Mouse (Mus musculus) embryonic facial prominence, embryonic 11.5 days (tissue): Measurements from ENCODE around the gene Spem1. TPM values are rescaled to one million over a fixed set of nuclear protein-coding genes. Genes with fewer than 3 reads are reported as not detected.

Source experiments
- ATAC-seq: fragments of 200-750 bp; cut with Nextera tagmentation; replicated peaks from 2 replicates; pipeline ENCODE4 v1.8.0; 2017; ENCODE audit warnings: low read depth; ENCODE audit not compliant: insufficient number of reproducible peaks, low FRiP score, low TSS enrichment
- DNase-seq: peaks from one replicate; pipeline ENCODE4 v3.0.0-alpha.2; 2015; ENCODE audit warnings: low spot score
- H3K27ac ChIP-seq: fragments of 300-500 bp; sonication (generic); replicated peaks from 2 replicates; pipeline ENCODE4 v1.5.1; 2014; ENCODE audit warnings: mild to moderate bottlenecking, low read depth, low read length, control low read depth
- H3K27me3 ChIP-seq: fragments of 300-500 bp; sonication (generic); 2 replicates; pipeline ENCODE4 v1.6.1; 2014; ENCODE audit warnings: mild to moderate bottlenecking, low read length, moderate library complexity, mixed read lengths; ENCODE audit not compliant: control insufficient read depth, insufficient read depth
- H3K36me3 ChIP-seq: fragments of 300-500 bp; sonication (generic); replicated peaks from 2 replicates; pipeline ENCODE4 v1.6.1; 2014; ENCODE audit warnings: low read depth, mild to moderate bottlenecking, low read length, moderate library complexity, mixed read lengths; ENCODE audit not compliant: control insufficient read depth, insufficient read depth
- H3K4me1 ChIP-seq: fragments of 300-500 bp; sonication (generic); 2 replicates; pipeline ENCODE4 v1.6.1; 2014; ENCODE audit warnings: low read length, mixed read lengths; ENCODE audit not compliant: control insufficient read depth, insufficient read depth
- H3K4me2 ChIP-seq: fragments of 300-500 bp; sonication (generic); 2 replicates; pipeline ENCODE4 v1.6.1; 2014; ENCODE audit warnings: low read depth, mild to moderate bottlenecking, control low read depth, low read length, moderate library complexity
- H3K4me3 ChIP-seq: fragments of 300-500 bp; sonication (generic); 2 replicates; pipeline ENCODE4 v1.5.1; 2014; ENCODE audit warnings: low read depth, low read length, control low read depth
- H3K9ac ChIP-seq: fragments of 300-500 bp; sonication (generic); replicated peaks from 2 replicates; pipeline ENCODE4 v1.6.1; 2014; ENCODE audit warnings: mild to moderate bottlenecking, control low read depth, low read length
- H3K9me3 ChIP-seq: fragments of 300-500 bp; sonication (generic); replicated peaks from 2 replicates; pipeline ENCODE4 v1.6.1; 2016; ENCODE audit warnings: mild to moderate bottlenecking, low read length, inconsistent platforms, mixed read lengths; ENCODE audit not compliant: control insufficient read depth
- WGBS: fragments of 180-500 bp; shearing (Covaris S2); extraction: QIAGEN DNeasy Blood & Tissue Kit; methylation state at CpG from one replicate; pipeline ENCODE4 v1.1.7; 2014; 5-methylcytosine and 5-hydroxymethylcytosine counted together
- polyA plus RNA-seq: library from polyadenylated mRNA; unstranded; fragments of >200 nt; fragmentation: Nextera tagmentation; extraction: Ambion mirVana; gene quantifications from 2 replicates; pipeline ENCODE4 v1.2.1, GENCODE M21; 2014

The Spem1 gene
- polyA plus RNA-seq, 1 experiment from 2014 or later = 0.27 TPM

GRCm38 (mm10) chr11:69795168-69795982 lies 26.6 kb downstream of the Spem1 start, which contains the start of gene Chrnb1:
Gene Chrnb1 (minus strand): TSS chr11:69795943.
- peak; percentile 92 for ATAC-seq
- H3K9me3 ChIP-seq = no peaks in the 10 kb centered on the region
- H3K4me1 ChIP-seq = peaks cover 12% of the 10 kb centered on the region; the same call in 1 of the 2 replicates
- H3K9ac ChIP-seq = peak within 1 kb of the TSS; percentile 46
- peak within 1 kb of the TSS; percentile 80 for H3K4me2 ChIP-seq
- WGBS = 2% methylated on average over 52 of the region's 52 CpGs
- DNase-seq = peak; percentile 95
- peaks cover 17% of the 10 kb centered on the region for H3K27me3 ChIP-seq
- no peak within 1 kb of the TSS for H3K27ac ChIP-seq
- H3K36me3 ChIP-seq = no peaks in the 10 kb centered on the region
- H3K4me3 ChIP-seq = peak within 1 kb of the TSS; percentile 40

DNA sequence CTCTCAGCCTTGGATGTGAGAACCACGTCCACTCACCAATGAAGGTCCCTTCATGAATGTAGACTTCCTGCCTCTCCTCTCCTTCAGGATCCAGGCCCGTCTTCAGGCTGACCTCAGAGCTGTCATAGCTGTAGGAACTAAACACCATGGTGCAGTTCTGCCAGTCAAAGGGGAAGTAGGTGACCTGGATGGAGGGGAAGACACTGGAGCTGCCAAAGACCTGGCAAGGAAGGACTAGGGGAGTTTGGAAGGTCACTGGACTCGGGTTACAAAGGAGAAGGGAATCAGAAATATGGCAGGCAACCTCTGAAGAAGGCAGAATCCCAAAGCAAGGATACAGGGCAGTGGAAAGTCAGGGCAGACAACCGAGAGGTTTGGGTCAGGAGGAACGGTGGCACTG lies 28.6 kb downstream of the Spem1 start:
- Histone ChIP-seq H3K9me3 (no peaks in the 10 kb centered on the region), H3K27me3 (peaks cover 12% of the 10 kb centered on the region; the same call in 1 of the 2 replicates), H3K36me3 (no peaks in the 10 kb centered on the region), H3K4me2 (no peak overlapping the region), H3K27ac (no peak overlapping the region), H3K4me1 (peaks cover 5% of the 10 kb centered on the region; the same call in 1 of the 2 replicates), H3K4me3 (no peak overlapping the region), H3K9ac (no peak overlapping the region)
- DNase-seq (no peak), ATAC-seq (no peak)
- WGBS = 59% methylated on average over 5 of the region's 5 CpGs

- no peak overlapping the region for H3K4me3 ChIP-seq
- no peaks in the 10 kb centered on the region for H3K36me3 ChIP-seq
- H3K9ac ChIP-seq = no peak overlapping the region
- DNase-seq (no peak), ATAC-seq (no peak)
- peaks cover 5% of the 10 kb centered on the region; the same call in 1 of the 2 replicates for H3K27me3 ChIP-seq
- WGBS = 72% methylated on average over 5 of the region's 5 CpGs
- peaks cover 5% of the 10 kb centered on the region; the same call in 1 of the 2 replicates for H3K4me1 ChIP-seq
- H3K9me3 ChIP-seq = no peaks in the 10 kb centered on the region
- H3K4me2 ChIP-seq = no peak overlapping the region
- no peak overlapping the region for H3K27ac ChIP-seq
Measured at GRCm38 (mm10) chr11:69791420-69791819, 30.6 kb downstream of the Spem1 start.

DNA sequence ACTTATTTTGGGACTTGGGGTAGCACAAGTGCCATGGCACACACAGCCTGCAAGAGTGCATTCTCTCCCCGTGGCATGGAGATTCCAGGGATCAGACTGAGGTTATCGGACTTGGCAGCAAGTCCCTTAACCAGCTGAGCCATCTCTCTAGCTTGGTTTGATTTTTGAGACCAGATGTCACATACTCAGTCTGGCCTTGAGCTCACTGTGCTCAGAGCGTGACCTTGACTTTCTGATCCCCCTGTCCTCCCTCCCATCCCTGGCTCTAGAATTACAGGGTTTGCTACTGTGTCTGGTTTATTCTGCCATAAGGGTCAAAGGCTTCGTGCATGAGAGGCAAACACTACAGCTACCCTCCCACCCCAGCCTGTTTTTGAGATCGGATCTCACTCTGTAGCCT lies 32.5 kb downstream of the Spem1 start:
- DNase-seq (no peak), ATAC-seq (no peak)
- no peak overlapping the region for H3K27ac ChIP-seq
- H3K36me3 ChIP-seq = no peaks in the 10 kb centered on the region
- no peak overlapping the region for H3K9ac ChIP-seq
- no peaks in the 10 kb centered on the region for H3K4me1 ChIP-seq
- WGBS = 48% methylated on average over 5 of the region's 5 CpGs
- no peak overlapping the region for H3K4me3 ChIP-seq
- no peaks in the 10 kb centered on the region for H3K27me3 ChIP-seq
- H3K9me3 ChIP-seq = no peaks in the 10 kb centered on the region
- H3K4me2 ChIP-seq = no peak overlapping the region

DNA sequence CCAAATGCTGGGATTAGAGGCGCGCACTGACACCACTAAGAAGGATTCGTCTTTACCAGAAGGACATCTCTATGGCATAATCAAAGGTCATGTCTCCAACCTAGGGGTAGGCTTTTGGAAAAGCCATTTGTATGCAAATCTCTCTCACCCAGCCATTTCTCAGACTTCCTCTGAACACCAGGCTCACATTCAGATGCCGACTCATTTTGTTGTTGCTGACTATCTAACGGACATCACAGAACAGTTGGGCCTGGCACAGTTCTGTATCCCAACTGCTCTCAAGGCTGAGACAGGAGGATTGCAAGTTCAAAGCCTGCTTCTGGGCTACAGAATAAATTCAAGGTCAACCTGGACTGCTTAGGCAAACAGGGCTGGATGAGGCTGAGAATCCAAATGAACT lies 34.7 kb downstream of the Spem1 start:
- no peak for DNase-seq
- Histone ChIP-seq H3K36me3 (no peaks in the 10 kb centered on the region), H3K9me3 (no peaks in the 10 kb centered on the region), H3K4me1 (no peaks in the 10 kb centered on the region), H3K9ac (no peak overlapping the region), H3K27ac (no peak overlapping the region), H3K27me3 (no peaks in the 10 kb centered on the region), H3K4me2 (no peak overlapping the region), H3K4me3 (no peak overlapping the region)
- WGBS = 89% methylated on average over 5 of the region's 5 CpGs
- ATAC-seq = no peak

GRCm38 (mm10) chr11:69784793-69785272 lies 37.1 kb downstream of the Spem1 start:
- H3K9ac ChIP-seq = no peak overlapping the region
- H3K4me2 ChIP-seq = no peak overlapping the region
- H3K4me3 ChIP-seq = no peak overlapping the region
- no peaks in the 10 kb centered on the region for H3K36me3 ChIP-seq
- H3K9me3 ChIP-seq = no peaks in the 10 kb centered on the region
- H3K27me3 ChIP-seq = no peaks in the 10 kb centered on the region
- WGBS = 42% methylated on average over 15 of the region's 15 CpGs
- DNase-seq (no peak), ATAC-seq (no peak)
- no peak overlapping the region for H3K27ac ChIP-seq
- no peaks in the 10 kb centered on the region for H3K4me1 ChIP-seq

DNA sequence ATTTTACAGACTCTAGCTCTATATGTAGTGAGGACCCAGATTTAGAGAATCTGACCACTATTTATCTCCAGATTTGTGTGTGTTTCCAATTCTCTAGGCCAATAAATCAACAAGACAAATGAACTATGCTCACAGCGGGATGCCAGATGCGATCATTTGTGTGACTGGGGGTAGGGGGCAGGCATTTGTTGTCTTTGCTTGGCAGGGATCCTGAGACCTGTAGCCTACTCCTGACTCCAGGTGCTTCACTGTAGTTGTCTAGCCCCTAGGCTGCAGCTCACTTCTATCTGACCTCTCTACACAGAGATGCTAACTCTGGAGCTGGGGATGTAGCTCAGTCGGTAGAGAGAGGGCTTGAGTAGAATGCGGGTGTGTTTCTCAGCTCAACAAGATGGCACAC lies 40.2 kb downstream of the Spem1 start:
- 36% methylated on average over 4 of the region's 4 CpGs for WGBS
- H3K9ac ChIP-seq = no peak overlapping the region
- DNase-seq = no peak

GRCm38 (mm10) chr11:69778985-69779384 lies 43.0 kb downstream of the Spem1 start:
- Histone ChIP-seq H3K36me3 (no peaks in the 10 kb centered on the region), H3K4me3 (no peak overlapping the region), H3K9me3 (no peaks in the 10 kb centered on the region), H3K4me1 (no peaks in the 10 kb centered on the region), H3K27me3 (no peaks in the 10 kb centered on the region; the same call in 1 of the 2 replicates), H3K9ac (no peak overlapping the region), H3K27ac (no peak overlapping the region), H3K4me2 (no peak overlapping the region)
- no peak for ATAC-seq
- DNase-seq = no peak
- WGBS = 36% methylated on average over 7 of the region's 7 CpGs

More for the DNA sequence above, 40.2 kb downstream of the Spem1 start:
- ATAC-seq = no peak
- Histone ChIP-seq H3K4me1 (no peaks in the 10 kb centered on the region), H3K9me3 (no peaks in the 10 kb centered on the region), H3K4me2 (no peak overlapping the region), H3K4me3 (no peak overlapping the region), H3K27ac (no peak overlapping the region), H3K27me3 (no peaks in the 10 kb centered on the region), H3K36me3 (no peaks in the 10 kb centered on the region)
